Mouse (Mus musculus) layer of hippocampus, postnatal 10 days (tissue): ENCODE data around the gene Zfp202. TPM values are rescaled to one million over a fixed set of nuclear protein-coding genes. Genes with fewer than 3 reads are reported as not detected.

Experiments
- DNase-seq, 2 experiments: peaks; one replicate each; pipeline ENCODE4 v3.0.0; 2021; ENCODE audit warnings: low spot score in 2 of 2
- total RNA-seq, 2 experiments: library from RNA; stranded (reverse); gene quantifications; 2 replicates each; pipeline ENCODE4 v1.2.3; 2021

The Zfp202 gene
- total RNA-seq, 2 experiments from 2014 or later, result 4.9 to 5.2 TPM

DNA sequence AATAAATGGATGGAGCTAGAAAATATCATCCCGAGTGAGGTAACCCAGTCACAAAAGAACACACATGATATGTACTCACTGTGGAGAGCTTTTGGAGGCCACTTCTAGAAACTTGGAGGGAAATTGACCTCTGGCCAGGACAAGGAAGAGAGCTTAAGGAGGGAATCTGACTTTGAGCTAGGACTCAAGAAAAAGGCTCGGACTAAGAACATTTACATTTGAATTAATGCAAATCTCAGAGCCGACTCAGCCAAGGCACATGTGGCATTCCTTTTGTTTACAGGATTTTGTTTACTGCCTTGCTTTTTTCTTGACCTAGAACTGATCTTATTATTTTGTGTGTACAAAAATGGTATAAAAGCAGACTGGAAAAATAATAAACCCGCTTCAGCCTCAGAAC, 47.6 kb downstream of the Zfp202 start:
- no peak for DNase-seq

DNA sequence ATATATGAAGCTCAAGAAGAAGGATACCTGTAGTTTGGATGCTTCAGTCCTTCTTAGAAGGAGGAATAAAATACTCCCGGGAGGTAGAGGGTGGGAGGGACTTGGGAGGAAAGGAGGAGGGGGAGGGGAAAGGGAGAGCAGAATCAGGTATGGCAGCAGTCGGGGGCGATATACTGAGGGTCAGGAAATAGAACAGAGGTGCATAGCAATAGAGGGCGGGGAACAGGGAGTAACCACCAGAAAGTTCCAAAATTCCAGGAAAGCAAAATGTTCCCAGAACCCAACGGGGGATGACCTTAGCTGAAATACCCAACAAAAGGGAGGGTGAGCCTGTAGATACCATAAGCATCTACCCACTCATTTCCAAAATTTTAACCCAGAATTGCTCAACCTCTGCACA, 48.2 kb downstream of the Zfp202 start:
- DNase-seq, result no peak

DNA sequence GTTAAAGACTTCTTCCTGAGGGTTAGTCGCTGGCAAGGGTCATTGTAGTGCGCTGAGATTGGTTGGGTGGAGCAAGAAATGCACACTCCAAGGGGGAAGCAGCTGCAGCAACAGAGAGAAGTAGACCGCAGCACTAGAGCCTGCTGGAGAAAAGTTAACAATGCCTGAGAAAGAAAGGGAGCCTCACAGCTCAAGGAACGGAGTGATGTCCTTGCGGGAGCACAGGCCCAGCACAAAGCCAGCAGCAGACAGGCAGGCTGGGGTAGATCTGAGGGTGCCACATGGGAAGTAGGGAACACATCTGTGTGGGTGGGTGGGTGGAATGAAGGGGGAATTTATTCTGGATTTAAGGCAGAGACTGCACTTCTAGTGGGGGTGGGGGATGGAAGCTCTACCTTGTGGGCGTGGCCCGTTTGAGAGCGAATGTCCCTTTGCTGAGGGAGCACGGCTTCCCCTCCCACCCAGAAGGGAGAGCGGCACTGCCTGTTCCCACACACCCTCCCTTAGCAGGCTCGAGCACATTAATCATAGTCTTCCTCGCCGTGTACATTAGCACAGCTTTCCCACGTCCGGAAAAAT, 49.2 kb downstream of the Zfp202 start:
- DNase-seq, result peak; percentile 43 to 45

DNA sequence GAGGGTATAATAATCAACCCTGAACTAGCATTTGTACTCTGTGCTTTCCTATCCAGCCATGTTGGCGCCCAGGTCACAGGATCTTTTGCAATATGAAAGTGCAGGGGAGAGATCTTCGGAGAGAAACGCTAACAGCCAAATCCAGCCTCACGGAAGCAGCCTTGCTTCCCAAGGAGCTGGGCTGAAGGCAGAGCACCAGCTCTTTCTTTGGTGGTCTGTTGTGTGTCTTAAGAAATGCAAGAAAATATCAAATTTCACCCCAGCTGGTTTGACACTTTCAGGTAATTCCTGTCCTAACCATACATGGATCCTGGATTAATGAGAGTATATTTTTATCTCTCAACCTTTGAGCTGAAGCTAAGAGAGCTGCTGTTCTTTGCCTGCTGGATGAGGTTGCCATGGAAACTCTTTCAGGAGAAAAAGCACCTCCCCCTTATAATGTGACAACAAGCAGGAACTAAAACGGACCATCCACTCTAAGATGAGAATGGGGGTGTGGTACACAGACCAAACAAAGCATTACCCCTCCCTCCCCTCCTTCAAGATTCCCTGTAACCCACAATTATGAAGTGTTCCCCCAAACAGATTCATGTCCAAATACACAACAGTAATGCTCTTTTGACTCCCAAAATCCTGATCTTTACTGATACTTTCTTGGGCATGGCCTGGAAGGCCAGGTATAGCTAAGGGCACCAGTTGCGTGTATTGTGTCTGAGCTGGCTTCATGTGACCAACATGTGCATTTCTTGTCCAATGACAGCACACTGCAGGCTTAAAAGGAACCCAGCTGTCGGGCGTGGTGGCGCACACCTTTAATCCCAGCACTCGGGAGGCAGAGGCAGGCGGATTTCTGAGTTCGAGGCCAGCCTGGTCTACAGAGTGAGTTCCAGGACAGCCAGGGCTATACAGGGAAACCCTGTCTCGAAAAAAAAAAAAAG, 50.1 kb downstream of the Zfp202 start:
- DNase-seq, result peak; percentile 25 to 32

DNA sequence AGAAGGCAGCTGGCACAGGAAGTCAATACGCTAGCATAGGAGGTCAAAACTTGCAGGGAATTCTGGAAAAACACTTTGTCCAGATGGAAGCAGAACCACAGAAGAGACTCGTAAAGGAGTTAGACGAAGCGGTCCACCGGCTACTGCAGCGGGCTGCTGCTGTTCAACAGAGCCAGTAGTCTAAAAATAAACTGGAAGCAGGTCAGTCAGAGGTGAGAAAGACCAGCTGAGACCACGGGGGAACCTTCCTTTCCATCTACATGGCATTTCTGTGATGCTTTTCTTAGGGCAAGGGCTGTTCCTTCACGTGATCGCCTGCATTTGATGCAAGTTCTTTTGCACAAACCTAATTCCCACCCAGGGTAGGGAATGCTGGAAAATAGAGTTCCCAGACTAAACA, 53.4 kb downstream of the Zfp202 start:
- no peak for DNase-seq

DNA sequence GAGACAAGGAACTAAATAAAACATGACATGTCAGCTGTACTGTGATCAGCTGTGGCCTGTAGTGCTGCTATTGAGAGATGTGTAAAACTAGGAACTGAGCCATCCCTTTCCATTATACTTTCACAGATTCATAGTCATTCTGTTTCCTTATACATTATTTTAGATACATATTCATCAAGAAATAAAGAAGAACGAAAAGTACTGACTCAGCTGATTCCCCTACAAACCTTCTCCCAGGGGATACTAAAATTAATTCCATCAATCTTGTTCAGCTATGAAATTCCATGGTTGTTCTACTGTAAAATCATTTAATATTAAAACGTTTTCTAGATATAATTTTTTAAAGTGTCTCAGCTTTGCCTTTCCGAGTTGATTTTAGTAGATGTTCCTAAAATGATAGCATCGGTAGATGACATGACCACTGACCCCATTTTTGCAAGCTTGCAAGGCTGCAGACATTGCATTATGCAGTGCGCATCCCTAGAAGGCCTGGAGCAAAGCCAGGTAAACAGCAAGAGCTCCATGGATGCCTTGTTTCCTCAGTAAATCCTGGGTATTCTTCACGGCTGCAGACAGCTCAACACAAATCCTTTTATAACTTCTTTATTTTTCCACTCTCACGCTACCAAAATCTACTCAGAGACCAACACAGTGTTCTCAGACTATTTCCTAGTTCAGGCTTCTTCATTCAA, 54.0 kb downstream of the Zfp202 start:
- DNase-seq, result no peak

DNA sequence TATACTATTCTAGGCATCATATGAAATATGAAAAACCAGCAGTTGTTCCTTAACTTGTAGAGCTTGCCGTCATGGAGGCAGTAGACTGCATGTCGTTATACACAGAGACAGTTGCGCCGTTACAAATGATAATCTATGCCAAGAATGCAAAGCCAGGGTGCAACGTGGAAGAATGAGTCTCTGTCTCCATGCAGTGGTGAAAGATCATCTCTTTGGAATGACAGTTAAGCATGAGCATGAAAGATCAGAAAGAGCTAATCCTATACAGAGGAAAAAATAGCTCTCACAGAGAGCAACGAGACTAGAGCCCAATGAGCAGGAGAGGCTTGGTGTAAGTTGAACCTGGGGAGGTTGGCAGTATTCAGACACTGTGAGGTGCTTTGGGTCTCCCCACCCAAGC, 54.6 kb downstream of the Zfp202 start:
- no peak for DNase-seq

DNA sequence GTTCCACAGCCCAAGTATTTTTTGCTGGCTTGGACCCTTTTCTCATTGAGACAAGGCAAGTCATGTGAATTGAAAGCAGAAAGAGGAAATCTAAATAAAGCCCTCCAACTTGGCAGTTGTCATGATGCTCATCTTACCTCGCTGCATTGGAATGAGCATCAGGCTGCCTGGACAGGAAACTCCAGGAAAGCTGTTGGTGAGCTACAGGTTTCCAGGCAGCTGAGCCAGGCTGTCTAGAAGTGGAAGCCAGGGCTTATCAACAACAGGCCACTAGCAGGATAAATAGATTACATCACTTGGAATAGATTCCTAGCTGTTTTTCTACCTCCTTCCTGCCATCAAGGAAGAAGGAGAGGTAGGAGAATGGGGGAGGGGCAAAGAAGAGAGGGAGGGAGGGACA, 57.0 kb downstream of the Zfp202 start:
- no peak for DNase-seq

DNA sequence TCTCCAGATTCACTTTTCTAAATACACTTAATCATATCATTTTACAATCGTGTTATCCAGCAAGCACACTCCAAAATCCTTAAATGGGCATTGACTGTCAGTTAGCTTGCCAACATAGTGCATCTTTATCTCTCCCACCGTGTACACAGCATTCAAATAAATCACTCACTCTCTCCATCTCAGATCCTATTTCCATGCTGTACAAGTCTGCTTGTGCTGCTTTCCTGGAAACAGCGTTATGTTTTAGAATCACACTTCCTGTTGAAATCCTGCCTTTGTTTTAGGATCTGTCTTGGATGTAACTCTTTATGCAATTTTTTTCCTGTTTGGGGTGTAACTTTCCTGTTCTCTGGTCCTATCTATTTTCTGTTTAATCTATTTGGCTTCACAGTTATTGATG, 60.3 kb downstream of the Zfp202 start:
- no peak for DNase-seq

Other genes with a start within 250 kb of the Zfp202 start
- not detected for gene Olfr975, start 240.3 kb upstream of the Zfp202 start, total RNA-seq
- gene Olfr976, start 231.2 kb upstream of the Zfp202 start, total RNA-seq, result not detected
- gene Olfr978, start 200.2 kb upstream of the Zfp202 start, total RNA-seq, result not detected
- not detected for gene Olfr979, start 188.9 kb upstream of the Zfp202 start, total RNA-seq
- not detected for gene Olfr980, start 182.7 kb upstream of the Zfp202 start, total RNA-seq
- gene Olfr981, start 170.9 kb upstream of the Zfp202 start, total RNA-seq, result not detected
- not detected for gene Olfr982, start 118.5 kb upstream of the Zfp202 start, total RNA-seq
- gene Olfr983, start 98.7 kb upstream of the Zfp202 start, total RNA-seq, result not detected
- gene Olfr984, start 78.1 kb upstream of the Zfp202 start, total RNA-seq, result under 1 TPM in 1 of 2 experiments, not detected in 1; 0.07 TPM
- gene Olfr985, start 62.1 kb upstream of the Zfp202 start, total RNA-seq, result not detected
- gene Tmem225, start 44.2 kb upstream of the Zfp202 start, total RNA-seq, result not detected
- gene Olfr986, start 11.4 kb upstream of the Zfp202 start, total RNA-seq, result not detected
- 100 to 1,000 TPM; 205 to 209 TPM for gene Scn3b, start 76.9 kb downstream of the Zfp202 start, total RNA-seq